Mouse (Mus musculus): ENCODE results near the gene Nphs1.
"Not testable (repeated sequence)": the region's sequence is repeated elsewhere in the genome, so short reads cannot be mapped to it uniquely, and the experiment has no call there.

Gene Nphs1

DNA sequence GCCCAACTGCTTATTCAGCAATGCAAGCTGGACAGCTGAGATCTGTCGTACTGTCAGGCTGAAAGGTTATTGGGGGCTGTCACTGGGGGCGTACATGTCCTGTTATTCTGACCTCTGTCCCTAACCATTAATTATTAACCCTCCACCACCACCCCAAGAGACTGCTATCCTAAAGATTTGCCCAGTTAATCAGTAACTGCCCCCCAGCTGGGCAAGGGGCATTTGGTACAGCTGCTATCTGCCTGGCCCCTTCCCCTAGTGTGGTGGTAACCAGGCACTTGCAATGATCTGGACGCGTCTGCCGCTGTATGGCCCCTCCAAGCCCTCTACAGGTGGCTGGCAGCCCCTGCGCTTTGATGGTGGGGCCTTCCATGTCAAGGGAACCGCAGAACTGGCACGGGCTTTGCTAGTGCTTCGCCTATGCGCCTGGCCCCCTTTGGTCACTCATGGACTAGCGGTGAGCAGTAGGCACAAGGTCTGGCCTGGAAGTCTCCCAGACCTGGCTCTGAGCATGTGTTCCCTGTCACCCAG lies 35.4 kb downstream of the Nphs1 start, which contains the start of gene Prodh2:
Gene Prodh2, plus strand, starts transcription at position 222 of the 531 bp plus-strand sequence.
- DNase-seq (ENCODE audit: low spot score): no peak

DNA sequence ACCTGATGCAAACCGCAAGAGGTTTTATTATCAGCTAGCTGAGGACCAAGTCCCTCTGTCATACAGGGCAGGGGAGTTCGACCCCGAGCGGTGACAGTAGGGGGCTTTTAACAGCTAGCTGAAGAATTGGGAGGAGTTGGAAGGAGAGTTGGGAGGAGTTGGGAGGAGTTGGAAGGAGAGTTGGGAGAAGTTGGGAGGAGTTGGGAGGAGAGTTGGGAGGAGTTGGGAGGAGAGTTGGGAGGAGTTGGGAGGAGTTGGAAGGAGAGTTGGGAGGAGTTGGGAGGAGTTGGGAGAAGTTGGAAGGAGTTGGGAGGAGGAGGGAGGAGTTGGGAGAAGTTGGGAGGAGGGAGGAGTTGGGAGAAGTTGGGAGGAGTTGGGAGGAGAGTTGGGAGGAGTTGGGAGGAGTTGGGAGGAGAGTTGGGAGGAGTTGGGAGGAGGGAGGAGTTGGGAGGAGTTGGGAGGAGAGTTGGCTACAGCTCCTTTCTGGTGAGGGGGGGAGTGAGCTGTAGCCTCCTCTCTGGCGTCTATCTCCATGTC lies 37.5 kb downstream of the Nphs1 start:
- not testable (repeated sequence) for DNase-seq (ENCODE audit: low spot score)

DNA sequence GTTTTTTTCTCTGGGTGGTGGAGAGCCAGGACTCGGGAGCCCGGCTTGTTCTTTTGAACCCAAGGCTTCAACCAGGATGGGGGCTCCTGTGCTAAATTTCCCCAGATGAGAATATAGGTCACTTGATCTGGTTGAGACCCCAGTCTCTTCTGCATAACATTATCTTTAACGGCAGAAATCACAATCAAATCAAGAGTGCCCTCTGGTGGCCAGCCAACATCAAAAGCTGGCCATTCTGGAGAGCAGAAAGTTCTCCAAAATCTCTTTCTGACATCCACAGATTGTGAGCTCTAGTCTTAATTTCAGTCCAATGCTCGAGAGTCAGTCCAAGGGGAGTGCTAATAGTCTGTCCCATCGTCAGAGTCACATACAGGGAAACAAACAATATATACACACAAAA lies 43.0 kb downstream of the Nphs1 start:
- DNase-seq (ENCODE audit: low spot score): not testable (repeated sequence)

DNA sequence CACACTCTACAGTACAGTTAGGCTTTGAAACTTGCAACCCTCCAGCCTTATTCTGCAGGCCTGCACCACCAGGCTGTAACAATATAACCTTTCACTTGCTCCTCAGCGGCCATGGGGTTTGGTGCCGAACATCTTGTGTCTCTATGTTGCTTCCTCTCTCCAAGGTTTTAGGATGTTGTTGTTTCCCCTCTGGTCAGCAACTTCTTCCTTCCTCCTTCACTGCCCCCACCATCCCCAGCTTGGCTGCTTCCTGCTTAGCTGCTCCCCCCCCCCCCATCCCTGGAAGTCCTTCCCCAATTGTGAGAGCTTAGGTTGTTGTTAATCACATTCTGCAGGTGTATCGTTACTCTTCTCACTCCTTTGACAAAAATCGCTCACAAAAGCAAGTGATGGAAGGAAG lies 49.9 kb downstream of the Nphs1 start:
- DNase-seq (ENCODE audit: low spot score): no peak

DNA sequence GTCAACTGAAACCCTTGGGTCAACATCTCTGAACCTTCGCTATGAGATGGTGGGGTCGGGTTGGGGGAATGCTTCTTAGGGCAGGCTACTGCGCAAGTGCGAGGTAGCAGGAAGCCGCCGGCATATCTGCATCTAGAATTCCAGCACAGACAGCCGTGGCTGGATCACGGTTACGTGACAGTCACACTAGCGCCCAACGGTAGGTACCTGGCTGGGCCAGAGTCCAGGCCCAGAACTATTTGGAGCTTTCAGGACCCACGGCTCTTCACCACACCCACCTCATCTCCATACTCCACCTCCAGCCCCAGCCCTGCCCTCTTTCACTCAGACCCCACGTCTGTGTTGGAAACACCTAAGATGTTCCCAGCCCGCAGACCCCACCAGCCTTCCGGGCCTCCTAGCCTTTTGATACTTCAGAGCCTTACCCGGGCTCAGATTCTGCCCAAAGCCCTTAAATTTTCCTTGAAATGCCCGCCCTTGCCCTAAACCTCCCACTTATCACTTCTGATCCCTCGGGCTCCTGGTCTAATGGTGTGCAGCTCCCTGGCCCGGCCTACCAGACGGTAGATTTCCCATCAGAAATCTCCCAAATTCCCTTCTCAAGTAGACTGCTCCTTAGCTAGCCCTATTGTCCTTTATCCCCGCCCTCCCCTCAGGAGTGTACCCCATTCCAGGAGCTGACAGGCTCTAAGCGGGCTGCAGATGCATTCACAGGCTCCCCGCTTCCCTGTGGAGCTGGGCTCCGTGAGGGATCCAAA lies 57.1 kb downstream of the Nphs1 start:
- no peak for DNase-seq (ENCODE audit: low spot score)

DNA sequence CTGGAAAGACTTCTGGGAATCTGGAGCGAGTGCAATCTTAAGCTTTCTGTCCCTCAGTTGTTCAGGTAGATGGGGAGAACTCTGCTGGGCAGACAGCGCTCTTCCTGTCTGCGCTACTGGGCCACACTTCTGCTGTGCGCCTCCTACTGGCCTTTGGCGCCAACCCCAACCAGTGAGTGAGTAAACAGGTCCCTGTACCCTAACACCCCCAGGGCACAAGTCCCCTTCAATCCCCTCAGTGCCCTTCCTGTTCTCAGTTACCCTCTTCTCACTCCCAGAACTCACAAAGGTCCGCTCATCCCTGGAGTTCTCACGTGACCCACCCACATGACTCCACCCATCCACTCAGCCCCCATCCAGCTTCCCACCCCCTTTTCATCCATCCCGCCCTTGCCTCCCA lies 60.2 kb downstream of the Nphs1 start:
- no peak for DNase-seq (ENCODE audit: low spot score)

DNA sequence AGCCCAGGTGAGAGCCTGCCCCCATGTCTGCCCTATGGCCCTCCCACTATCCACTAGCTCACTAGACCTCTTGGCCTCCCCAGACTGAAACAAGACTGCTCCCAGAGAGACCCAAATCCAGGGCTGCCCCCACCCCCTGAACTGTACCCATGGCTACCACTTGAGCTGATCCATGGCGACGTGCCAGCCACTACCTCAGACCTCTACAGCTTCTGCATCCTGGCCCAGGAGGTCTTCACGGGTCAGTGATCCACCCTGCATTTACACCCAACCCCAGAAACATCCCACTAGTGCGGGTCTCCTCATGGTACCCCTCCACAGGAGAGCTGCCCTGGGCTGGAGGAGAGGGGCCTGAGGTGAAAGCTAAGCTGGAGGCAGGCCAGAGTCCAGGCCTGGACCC lies 62.3 kb downstream of the Nphs1 start:
- no peak for DNase-seq (ENCODE audit: low spot score)

DNA sequence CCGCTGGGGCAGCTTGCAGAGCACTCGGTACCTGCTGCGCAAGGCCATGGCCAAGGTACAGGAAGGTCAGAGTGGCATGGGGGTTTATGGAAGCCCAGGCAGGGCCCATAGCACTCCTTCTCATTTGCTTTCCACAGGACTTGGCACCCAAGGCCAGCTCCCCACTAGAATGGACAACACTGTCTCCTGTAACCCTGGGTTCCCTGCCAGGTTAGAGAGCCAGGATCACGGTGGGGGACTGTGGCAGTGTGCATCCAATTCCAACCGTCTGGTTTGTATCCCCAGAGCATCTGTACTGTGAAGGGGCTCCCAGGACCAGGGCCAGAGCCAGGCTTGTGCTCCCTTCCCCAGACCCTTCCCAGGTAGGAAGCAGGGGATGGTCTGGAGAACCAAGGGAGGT lies 62.7 kb downstream of the Nphs1 start:
- DNase-seq (ENCODE audit: low spot score): no peak

DNA sequence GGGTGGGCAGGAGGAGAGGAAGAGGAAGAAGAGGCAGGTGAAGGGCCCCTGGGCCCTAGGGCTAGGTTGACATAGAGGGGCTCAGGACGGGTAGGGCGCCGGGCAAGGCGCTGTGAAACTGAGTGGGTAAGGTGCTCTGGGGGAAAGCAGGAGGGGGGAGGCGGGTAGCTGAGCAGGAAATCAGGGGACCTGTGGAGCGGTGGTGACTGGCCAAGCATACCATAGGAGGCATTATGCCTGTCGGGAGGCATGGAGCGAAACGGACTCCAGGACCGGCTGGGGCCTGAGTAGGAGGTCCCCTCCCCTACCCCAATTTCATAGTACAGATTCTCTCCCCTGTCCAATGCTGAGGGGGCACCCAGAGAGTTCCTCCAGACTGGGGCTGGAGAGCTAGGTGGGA lies 64.8 kb downstream of the Nphs1 start:
- no peak for DNase-seq (ENCODE audit: low spot score)

DNA sequence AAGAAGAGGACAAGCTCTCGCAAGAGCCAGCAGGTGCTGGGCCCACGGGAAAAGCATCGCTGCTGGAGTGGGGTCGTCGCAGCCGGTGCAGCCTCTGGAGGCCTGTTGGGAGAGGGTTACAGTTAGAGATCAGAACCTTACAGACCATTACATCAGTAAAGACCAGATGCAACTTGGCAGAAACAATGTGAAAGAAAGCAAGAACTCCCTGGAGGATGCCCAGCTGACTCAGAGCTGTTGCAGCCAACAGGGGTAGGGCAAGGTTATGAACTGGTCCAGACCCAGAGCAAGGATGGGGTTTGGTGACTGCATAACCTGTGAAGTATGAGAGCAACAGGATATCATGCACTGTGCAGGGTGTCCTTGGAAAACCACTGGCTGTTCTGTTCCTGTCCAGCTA lies 66.4 kb downstream of the Nphs1 start:
- no peak for DNase-seq (ENCODE audit: low spot score)

DNA sequence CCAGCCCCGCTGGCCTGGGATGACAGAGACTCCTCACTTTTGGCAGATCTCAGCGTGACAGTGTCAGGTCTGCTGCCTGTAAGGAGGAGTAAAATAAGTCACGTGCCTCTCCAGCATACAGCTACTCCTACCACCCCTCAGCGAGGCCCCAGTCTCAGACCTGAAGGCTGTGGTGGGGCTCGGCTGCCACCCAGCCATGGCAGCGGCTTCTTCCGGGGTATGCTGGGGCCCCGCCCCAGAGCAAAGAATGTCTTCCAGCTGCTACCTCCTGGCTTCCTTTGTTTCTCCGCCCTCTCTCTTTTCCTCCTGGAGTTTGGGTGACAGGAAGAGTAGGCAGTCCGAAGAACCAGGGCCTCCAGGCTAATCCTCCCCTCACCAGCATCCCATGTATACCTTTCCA lies 67.8 kb downstream of the Nphs1 start:
- DNase-seq (ENCODE audit: low spot score): no peak

DNA sequence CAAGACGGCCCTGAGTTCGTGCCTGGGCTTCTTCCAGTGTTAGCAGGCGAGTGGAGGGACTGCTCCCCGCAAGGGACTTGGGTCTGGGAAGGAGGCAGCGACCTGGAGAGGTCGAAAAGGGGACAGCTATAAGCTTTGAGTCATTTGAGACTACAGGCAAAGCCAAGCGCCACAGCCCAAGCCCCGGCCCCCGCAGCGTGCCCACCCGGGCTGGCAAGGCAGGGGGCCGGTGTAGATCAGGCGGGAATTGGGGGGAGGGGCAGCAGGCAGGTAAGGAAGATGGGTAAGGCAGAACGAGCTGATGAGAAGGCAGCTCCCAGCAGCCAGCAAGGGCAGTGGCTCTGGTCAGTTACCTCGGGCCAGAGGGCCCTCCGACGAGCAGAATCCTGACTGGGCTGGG lies 68.3 kb downstream of the Nphs1 start:
- no peak for DNase-seq (ENCODE audit: low spot score)

DNA sequence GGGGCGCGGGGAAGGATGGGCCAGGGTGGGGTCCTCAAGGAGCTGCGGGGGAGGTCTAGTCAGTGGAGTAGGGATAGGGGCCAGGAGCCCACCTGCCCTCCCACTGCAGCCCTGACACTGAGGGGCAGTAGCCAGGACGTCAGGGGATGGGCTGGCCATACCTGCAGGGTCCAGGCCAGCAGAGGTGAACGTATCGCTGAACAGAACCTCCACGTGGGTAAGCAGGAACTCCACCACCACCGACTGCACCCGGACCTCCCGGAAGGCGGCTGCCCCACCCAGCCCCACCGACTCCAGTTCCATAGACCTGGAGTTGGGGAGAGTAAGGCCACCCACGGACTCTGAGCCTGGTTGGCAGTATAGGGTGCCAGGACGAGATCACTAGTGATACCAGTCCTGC lies 68.9 kb downstream of the Nphs1 start:
- DNase-seq (ENCODE audit: low spot score): no peak

DNA sequence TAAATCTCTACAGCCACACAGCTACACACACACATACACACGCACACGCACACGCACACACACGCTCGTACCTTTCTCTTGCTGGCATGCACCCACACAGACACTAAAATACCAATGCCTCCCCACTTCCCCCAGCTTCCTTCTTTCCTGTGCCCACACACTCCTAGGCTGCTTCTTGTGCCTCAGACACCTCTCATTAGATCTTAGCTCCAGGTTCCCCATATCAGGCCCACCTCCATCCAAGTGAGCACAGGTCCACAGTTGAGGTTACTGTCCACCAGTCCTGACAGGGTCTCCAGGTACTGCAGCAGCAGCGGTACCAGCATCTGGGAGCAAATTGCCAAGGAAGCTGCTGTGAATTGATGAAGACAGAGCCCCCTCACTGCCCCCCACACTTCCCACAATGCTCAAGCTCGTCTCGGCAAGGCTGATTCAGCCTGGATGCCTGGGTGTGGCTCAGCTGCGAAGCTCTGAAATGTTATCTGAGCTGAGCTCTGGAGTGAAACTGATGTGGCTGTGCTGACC lies 73.2 kb downstream of the Nphs1 start:
- DNase-seq (ENCODE audit: low spot score): no peak

DNA sequence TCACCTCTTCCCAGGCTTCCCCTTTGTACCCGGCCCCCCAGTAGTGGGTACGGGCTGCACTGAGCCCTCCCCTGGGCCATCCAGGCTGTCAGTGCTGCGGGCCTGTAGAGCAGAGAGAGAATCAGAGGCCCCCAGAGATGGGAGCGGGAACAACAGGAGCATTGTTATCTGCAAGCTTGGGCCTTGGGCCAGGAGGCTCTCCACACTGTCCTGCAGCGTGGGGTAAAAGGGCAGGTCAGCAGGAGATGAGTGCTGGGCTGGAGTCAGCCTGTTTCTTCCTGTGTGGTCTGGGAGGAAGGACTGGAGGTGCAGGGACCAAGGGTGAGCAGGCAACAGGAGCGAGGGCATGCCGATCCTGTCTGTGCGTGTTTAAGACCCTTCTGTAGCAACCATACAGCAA lies 74.8 kb downstream of the Nphs1 start:
- DNase-seq (ENCODE audit: low spot score): no peak

DNA sequence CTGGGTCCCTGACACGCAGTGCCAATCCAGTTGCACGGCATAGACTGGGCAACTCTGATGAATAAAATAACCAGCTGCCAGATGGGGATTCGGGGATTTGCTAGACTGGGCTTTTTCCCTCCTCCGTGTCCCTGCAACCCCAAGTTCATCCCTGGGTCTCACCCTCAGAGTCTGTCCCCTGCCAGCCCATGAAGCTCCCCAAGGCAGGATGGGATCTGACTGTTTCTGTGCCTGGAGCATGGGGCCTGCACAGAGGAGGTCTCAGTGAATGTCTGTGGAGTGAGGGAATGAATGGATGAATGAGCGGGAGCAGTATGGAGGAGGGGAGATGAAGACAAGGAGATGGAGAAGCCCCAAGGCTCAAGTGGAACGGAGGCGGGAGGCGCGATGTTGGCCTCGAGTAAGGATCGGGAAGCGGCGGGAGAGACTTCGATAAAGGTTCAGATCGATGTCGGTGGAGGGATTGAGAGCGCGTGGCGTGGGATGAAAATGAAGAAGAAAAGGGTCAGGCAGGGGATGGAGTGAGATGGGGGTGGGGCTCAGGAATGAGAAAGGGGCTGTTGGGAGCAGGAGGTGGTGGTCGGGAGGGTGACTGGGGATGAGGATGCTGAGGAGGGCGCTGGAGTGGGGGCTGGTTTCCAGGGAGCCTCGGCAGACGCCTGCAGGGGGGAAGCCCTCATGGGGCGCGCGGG lies 76.0 kb downstream of the Nphs1 start:
- DNase-seq (ENCODE audit: low spot score): no peak

DNA sequence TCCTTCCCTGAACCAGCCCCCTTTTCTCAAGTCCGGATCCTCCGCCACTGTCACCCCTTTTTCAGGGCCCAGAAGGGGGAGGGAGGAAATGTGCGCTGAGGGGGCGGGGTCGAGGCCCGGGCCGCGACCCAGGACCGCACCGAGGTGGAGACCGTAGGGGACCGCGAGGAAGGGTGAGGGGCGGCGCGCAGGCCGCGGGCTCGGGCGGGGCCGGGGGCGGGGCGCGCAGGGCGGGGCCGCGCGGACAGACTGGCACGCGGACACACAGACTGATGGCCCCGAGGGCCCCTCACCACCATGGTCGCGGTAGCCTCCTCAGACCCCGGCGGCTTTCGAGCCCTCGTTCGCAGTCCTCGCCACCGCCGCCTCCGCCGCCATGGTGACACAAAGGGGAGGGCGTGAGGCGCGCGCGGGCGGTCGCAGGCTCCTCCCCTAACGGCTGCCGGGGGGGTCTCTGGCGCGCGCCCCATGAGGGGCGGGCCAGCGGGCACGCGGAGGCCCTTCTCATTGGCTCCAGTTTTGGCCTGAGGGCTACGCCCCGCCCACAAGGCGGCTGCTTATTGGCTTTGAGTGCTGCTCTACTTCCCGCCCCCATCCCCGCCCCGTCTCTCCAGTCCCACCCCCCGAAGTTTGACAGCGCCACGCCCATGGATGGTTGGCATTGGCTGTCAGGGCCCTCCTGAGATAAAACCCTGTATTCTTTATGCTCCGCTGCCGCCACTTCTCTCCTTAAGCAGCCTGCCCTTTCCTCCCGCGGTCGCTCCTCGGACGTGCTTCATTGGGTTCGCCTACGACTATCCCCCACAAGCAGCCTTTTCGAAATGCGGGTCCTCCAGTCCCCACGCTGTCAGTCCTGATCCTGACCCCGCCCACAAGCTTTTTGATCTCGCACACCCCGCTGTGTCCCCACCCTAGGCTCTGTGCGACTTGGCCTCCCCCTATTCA lies 76.8 kb downstream of the Nphs1 start, which contains the start of gene Arhgap33:
Gene Arhgap33, minus strand, starts transcription at position 428 of the 945 bp plus-strand sequence.
- peak; percentile 99 for DNase-seq (ENCODE audit: low spot score)
